Mouse (Mus musculus): ENCODE results near the gene Cdca4.

The Cdca4 gene

DNA sequence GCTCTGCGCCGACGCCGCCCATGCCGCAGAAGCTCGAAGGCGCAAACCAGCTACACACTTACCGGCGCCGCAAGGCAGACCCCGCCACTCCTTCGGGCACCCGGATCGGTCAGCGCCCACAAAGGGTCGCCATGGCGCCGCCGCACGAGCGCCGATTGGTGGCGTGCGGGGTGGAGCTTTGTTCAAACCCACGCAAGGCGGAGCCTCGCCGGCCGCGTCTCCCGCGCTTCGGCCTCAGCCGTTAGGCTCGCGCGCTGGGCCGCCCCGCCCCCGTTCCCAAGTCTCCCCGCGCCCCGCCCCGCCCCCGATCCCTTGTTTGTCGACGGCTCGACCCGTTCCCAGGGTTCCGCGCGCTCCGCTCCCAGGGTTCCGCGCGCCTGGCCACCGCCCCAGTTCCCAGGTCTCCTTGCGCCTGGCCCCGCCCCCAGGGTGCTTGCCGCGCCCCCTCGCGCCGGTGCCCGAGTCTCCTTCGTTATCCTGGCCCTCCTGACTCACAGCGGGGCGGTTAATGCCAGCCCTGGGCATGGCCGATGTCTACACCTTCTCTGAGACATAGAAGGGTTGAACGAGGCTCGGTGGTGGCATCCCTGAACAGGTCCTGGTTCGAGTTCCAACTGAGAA is at the start of gene Cdca4:
Gene Cdca4, minus strand, starts transcription at position 180 of the 621 bp plus-strand sequence.
- peak; percentile 92 for DNase-seq (ENCODE audit: low read depth, low spot score)

DNA sequence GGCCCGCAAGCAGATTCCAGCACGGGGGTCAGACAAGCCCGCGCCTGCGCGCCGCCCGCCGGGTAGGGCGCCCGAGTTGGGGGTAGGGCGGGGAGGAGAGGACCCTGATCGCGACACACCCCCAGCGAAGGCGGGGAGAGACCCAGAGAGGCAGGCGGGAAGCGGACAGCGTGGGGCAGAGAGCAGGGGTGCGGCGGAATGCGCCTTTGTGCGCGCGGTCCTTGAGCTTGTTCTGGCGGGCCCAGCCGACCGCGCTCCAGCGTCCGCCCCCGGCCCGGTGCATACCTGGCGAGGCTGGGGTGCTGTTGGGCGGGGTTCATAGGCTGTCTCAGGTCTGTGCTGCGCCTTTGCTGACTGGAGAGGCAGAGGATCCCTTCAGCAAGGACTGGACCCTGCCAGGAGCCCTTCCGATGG is 48.4 kb upstream of the Cdca4 start:
- no peak for DNase-seq (ENCODE audit: low read depth, low spot score)

DNA sequence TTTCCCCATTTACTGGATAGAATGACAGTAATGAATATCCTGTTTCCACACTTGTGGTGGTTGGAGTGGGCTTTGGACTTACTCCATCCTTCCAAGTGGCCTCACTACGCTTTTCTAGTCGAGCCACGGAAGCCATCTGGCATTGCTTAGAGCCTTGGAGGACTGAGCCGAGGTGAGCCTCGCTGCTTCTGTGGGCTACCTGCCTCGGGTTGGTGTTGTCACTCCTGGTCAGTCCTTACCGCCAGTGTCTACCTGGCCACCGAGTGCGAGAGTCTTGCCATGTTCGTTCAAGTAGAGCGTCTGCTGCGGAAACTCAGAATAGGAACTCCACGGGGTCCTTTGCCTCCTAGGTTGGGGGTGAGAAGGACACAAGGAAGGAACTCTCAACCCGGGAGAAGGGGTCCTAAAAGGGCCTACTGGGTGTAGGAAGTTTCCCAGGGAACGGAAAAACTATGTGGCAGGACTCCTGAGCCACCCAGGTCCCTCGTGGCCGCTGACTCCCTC is 47.9 kb upstream of the Cdca4 start:
- no peak for DNase-seq (ENCODE audit: low read depth, low spot score)

DNA sequence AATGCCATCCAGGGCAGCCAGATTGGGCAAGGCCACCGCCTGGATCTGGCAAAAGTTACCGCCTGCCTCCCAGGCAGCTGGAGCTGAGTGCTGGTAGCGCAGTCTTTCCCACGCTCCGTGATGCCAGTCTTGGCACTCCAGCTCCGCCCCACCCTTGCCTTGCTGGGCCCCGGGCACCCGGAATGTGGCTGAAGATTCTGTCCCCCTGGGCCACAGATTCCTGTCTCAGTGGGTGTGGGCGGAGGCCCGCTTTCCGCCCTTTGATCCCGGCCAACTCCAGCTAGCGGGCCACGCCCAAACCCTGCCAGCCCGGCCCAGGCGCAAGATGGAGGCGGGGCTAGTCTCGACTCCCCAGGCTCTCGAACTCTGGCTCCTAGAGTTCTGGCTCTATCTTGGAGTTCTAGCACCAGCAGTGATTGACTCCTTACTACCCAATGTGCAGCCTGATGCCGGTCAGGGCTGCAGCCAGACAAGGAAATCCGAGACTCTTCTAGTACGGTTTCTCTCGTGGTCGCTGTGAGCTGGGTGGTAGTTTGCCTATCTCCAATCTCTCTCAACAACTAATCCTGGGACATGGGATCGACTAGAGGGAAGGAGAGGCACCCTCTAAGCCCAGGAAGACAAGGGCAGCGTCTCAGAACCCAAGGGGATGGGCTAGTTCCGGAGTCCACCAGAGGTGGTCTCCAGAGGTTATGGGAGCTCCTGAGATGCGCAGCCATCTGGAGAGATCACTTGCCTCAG is 47.3 kb upstream of the Cdca4 start:
- DNase-seq (ENCODE audit: low read depth, low spot score), result no peak

DNA sequence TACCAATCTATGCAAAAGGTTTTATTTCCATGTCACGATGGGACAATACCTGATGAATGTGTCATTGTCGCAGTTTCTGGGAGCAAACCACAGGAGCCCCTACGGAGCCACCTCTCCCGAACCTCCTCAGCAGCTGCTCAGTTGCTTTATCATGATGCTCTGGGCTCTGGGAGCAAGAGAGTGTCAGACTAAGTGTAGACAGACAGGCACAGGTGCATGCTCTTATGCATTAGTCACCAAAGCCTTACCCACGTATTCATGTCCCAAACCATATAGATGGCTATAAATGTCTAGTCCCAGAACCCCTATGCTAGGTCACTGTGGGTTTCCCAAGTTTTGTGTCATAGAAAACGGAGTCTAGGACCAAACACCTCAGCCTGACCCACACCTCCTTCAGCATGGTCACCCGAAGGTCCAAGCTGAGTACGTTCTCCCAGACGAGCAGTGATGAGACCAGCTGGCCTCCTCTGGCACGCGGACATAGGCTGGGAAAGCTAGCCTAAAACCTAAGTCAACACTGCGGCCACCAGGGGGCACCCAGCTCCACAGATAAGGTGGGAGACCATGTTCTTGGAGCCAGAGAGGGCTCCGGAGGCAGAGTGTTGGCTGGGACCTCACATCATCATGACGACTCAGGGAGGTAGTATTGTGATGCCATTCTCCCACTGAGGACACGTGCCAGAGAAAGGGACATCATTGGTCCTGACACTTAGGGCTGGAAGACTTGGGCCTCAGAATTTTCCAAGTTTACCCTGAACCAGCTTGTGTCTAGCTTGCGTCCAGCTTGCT is 46.2 kb upstream of the Cdca4 start:
- DNase-seq (ENCODE audit: low read depth, low spot score), result peak; percentile 61

DNA sequence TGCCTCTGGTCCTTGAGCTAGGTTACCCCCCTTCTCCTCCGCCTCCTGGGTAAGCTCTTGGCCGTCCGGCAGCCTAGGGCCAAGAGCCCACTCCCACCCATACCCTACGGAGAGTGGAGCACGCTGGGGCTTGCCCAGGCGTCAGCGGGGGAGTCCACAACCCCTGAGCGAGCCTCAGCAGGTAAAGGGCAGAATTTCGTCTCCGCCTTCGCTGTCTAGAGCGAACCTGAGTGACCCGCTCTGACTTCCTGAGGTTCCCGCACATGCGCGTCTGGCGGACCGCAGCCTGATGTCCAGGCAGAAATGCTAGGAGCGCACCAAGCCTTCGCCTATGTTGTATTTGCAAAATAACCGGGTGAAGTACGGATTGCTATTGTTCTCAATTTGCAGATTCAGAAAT is 45.0 kb upstream of the Cdca4 start:
- no peak for DNase-seq (ENCODE audit: low read depth, low spot score)

DNA sequence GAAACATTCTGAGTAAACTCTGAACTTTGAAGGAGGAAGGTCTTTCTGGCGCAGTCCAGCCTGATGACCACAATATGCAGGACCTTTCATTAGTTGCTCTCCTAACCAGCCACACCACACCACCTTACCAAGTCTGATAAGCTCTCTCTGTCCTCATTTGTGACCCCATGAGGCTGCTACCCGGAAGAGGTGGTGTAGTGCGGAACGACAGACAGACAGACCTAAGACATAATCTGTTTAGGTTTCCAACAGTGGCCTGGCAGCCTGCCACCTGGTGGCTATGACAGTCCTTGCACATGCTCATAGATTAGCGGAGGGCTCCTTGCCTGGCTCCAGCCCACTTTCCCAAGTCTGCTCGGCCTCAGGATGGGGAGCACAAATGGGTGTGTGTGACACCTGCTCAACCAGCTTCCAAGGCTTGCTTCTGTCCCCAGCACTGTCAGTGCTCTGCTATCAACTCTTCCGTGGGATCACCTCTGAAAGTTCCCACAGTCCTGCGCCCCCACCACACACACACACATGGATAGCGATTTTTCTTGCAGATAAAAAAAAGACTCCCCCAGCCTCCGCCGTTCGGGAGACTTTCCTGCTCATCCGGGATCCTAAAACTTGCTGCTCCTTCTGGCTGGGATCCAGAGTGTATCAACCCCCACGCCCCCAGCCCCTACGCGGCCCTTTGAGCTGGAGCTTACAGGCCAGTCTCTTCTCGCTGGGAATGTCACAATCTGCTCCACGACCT is 44.4 kb upstream of the Cdca4 start:
- peak; percentile 38 for DNase-seq (ENCODE audit: low read depth, low spot score)

DNA sequence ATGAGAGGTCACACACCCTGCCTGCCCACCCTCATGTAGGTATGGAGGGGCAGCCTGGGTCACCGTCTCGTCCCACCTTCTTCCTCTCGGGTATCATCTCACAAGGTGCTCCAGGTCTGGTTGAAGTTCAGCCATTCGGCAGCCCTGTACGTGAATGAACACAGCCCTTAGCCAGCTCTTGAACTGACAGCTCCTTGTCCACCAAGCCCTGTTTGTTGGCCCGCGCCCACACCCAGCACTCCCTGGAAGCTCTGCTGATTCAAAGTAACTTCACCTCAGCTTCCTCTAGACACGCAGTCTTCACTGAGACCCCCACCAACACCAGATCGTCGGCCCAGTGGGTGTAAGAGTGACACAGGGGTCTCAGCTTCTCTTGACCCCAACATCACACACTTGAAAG is 43.8 kb upstream of the Cdca4 start:
- DNase-seq (ENCODE audit: low read depth, low spot score), result no peak

DNA sequence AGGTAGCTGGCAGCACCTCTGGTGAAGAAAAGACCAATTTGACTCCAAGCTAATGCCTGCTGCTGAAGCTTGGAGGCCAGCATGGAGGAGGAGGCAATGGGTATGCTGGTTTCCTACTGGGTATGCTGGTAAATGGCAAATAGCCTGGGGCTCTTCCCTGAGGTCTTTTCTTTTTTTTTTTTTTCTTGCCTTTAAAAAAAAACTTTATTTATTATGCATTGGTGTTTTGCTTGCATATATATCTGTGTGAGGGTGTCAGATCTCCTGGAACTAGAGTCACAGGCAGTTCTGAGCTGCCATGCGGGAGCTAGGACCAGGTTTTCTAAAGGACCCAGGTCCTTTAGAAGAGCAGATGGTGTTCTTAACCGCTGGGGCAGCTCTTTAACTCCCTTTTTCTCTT is 42.0 kb upstream of the Cdca4 start:
- DNase-seq (ENCODE audit: low read depth, low spot score), result no peak

DNA sequence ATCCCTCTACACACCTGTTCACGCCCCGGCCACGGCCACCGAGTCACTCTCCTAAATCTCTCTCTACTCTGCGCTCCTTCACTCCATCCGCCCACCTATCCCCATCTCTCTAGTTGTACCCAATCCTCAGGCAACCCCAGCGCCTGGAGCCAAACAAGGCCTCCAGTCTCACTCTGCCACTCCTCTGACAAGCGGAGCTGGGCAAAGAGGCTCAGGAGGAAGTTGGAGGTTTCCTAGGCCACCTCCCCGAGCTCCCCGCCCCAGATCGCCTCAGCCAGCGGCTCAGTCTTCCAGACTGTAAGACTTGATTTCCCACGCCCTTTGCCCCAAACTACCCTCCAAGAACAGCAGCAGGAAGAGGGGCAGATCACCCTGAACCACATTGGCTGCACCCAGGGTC is 41.6 kb upstream of the Cdca4 start:
- no peak for DNase-seq (ENCODE audit: low read depth, low spot score)

DNA sequence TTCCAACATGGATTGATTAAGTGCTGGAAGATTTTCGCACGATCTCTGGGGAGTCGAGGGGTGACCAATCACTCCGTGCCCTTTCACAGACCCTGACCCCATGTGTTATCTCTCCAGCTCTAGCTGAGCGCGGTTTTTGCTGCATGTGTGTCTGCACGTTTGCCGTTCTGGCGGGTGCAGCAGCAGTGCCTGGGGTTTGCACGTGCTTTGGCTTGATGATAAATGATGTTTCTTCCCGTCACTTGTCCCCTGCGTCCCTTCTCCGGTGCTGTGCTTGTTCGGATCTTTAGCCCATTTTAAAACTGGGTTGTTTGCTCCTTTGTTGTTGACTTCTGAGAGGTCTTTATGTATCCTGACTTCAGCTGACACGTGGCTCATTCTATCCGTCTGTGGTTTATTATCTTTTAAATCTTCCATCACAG is 40.6 kb upstream of the Cdca4 start:
- DNase-seq (ENCODE audit: low read depth, low spot score), result no peak

DNA sequence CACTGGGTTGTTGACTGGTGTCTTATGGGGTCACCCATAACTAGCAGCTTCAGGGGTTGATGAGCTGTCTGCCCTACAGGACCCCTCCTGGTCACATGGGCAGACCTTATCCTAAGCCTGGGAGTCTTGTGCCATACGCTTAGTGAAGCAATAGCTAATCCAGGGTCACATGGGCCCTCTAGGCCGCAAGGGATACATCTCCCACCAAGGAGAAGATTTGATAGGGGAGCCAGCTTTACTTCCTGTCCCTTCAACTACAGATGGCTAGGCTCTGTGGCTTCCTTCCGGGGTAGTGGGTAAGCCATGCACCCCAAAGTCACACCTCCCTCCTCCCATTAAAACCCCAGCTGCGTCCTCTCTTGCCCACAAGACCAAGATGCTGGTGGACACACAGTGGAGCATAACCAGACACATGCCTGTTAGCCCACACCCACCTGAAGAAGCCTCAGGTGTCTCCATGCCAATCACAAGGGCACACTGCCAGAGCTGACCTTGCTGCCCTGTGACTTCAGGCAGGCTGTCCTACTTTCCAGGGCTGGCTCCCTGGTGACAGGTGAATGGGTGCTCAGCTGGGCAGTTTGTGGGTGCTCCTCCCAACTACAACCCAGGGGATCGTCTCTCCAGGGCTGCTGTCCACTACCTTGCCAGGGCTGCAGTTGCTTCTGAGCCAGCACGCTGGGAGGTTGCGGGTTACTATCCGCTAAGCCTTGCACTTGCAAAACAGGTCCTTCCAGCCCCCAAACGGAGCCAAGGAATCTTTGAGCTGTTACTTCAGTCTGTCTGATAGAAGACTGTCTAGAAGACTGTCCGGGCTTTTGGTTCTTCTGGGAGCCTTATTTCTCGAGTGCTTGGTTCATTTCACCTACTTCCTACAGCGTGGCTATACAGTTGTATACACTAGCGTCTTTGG is 39.2 kb upstream of the Cdca4 start, which contains the start of gene Gpr132:
Gene Gpr132, minus strand, starts transcription at position 51 of the 910 bp plus-strand sequence.
- no peak for DNase-seq (ENCODE audit: low read depth, low spot score)

DNA sequence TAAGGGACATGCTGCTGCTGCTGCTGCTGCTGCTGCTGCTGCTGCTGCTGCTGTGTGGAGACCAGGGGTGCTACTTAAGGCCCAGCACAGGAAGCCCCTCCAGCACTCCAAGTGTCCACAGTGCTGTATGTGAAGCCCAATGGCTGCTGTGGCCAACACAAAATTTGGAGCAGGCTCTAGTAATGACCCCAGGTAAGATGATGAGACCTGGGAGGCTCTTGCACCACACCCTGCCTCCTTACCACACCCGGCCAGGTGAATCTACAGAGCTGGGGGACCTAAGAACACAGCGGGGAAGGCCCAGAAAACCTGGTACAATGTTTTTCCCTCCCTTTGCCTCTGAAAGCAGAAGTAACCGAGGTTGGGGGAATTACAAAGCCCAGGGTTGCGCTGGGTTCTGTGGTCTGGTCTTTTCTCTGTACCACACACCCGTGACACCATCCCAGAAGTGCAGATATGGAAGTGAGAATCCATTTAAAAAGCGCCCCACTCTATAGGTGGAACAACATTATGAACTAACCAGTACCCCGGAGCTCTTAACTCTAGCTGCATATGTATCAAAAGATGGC is 38.0 kb upstream of the Cdca4 start:
- DNase-seq (ENCODE audit: low read depth, low spot score), result no peak

DNA sequence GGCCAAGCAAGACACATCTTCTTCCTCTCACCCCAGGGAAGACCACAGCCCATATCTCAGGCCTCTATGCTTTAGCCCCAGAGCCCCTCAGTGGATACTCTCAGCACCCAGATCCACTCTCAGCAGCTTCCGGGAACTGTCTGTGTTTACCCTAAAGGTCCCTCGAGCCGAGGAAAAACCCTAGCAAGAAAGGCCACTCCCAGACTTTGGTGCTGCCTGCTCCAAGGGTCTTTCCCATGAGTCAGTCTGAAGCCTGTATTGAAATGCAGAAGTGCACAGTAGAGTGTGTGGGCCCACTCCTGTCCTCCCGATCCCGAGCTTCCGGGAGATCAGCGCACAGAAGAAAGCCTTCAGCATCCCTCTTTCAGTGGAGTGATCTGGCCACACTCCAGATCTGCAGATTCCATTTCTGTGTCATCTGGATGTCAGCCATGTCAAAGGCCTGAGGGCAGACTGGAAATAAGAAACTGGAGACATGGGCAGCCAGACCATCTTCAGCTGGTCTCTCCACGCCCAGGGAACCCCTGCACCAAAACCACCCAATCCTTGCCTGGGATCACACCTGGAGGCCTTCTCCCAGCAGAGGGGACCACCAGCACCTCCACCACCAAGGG is 37.4 kb upstream of the Cdca4 start:
- no peak for DNase-seq (ENCODE audit: low read depth, low spot score)

DNA sequence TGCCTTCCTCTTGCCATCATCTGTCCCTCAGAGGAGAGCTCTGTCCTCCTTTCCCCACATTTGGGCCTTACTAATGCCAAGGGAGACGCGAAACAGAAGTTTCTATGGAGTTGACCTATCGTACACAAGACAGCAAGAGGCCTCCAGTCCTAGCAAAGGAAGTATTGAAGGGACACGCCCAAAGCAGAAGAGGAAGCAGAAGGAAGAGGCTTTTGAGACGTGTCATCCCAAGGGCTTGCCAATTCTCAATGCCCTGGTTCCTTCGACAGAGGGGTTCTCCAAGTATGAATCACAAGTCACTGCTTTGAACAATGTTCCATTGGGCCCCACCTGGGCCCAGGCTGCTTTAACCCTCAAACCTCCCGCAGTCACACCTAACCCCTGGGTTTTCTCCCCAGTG is 35.6 kb upstream of the Cdca4 start:
- no peak for DNase-seq (ENCODE audit: low read depth, low spot score)

DNA sequence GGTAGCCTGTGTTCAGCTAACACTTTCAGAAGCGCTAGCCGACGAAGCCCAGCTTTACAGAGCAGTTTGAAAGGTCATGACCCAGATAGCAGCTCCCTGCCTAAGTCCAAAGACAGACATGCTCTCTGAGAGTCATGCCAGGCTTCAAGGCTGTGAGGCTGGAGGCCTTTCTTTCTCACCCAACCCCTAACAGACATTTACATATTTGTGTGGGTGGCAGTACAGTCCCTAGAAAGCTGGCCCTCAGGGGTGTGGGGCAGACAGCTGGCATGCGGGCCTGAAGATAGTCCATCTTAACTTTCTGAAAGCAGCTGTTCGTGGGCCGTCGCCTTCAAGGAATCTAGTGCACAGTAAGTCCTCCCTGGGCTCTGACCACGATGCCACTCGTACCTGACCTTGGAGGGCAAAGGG is 32.7 kb upstream of the Cdca4 start:
- no peak for DNase-seq (ENCODE audit: low read depth, low spot score)

DNA sequence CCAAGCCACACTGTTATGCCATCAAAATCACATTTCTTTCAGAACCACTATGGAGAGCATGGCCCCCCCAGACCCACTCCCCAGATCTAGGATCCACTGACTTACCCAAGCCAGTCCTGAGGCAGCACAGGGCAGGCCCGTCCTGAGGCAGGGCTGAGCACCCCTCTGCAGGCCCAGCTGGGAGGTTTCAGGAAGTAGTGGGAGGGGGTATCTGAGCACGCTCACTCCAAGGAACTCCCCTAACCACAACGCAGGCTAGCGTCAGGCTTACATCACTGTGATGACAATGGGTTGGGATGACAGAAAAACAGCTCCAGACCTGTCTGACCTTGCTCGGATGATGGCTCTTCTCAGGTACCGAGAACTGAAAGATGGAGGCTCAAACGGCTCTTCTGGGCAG is 31.5 kb upstream of the Cdca4 start:
- no peak for DNase-seq (ENCODE audit: low read depth, low spot score)

DNA sequence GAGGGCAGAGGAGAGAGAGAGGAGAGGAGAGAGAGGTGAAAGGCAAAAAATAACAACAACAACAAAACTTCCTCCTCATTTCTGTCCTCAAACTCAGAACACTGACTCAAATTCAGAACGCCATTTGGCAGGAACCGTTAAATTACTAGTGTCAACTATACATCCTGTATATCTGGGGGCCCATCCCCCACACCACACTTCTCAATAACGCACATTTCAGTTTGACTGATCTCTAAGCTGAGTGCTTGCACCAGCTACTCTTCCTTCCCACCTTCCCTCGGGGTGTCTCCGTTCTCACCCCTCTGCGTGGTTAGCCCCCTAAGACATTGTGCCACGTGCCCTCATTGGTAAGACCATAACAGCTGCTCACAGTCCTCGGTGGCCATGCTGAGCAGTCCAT is 30.7 kb upstream of the Cdca4 start:
- no peak for DNase-seq (ENCODE audit: low read depth, low spot score)

DNA sequence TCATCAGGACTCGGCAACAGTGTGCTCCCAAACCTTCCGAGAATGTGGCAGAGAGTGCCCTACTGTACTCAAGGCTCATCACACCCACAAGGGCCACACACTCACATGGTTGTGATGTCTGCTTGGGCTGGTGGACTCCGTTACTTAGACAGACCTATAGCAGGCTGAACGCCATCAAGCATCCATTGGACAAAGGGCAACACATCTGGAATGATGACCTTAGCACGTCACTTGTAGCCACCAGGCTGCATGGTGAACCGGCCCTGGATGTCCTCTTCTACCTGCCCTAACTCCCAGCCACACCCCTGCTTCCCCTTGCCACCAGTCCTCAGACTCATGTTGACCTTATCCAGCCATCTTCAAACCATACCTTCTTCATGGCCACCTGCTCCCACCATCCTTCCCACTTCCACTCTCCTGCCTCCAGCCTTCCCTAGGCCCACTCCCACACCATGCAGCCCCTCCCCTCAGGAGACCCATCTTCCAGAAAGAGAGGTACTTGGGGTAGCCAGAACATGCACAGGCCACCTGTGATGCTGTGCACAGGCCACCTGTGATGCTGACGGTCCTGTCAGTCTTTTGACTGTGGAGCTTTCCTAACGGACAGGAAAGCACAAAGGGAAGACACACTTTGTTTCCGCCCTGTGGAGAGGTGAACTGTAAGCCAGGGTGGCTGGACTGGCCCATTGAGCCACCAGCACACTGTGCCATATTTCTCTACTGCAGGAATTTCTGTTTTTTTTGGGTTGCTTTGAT is 29.5 kb upstream of the Cdca4 start:
- no peak for DNase-seq (ENCODE audit: low read depth, low spot score)
